Mouse (Mus musculus): Measurements from ENCODE around the gene Mall. TPM values are rescaled to one million over a fixed set of nuclear protein-coding genes. Genes with fewer than 3 reads are reported as not detected.

The Mall gene
- polyA plus RNA-seq (2012; ENCODE audit: low replicate concordance): 0.08 TPM in 1 of 2 replicates, not detected in the other

DNA sequence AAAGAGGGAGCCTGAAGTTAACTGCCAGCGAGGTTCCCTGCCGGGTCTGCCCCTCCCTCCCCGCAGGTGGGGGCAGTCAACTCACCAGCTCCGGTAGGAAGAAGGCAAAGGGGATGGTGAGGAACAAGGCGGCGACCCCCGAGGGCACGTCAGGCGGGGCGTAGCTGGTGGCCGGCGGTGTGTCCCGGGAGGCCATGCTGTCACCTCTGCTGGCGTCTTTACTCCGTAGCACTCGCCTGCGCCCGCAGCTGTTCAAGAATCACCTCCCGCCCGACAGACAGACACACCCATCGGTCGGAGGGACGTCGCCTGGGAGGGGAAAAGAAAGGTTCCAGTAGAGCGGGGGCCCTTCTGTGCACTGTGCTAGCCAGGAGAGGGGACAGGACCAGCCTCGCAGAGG lies at the start of gene Mall:
Gene Mall (minus strand): TSS at position 262 of the 400 bp plus-strand sequence.

GRCm38 (mm10) chr2:127656086-127656720 lies 73.5 kb downstream of the Mall start, which contains the start of gene Mal:
Gene Mal (minus strand): TSS chr2:127656695.

Other genes starting within 250 kb of the Mall start
- gene Kcnip3, start 207.8 kb downstream of the Mall start, polyA plus RNA-seq (2012; ENCODE audit: low replicate concordance): 0.36 and 0.48 TPM in 2 replicates
- gene Prom2, start 188.5 kb downstream of the Mall start, polyA plus RNA-seq (2012; ENCODE audit: low replicate concordance): not detected in 2 replicates
- 0.23 and 0.36 TPM in 2 replicates for gene Zfp661, start 142.8 kb downstream of the Mall start, polyA plus RNA-seq (2012; ENCODE audit: low replicate concordance)
- 94.3 and 104 TPM in 2 replicates for gene Mrps5, start 142.7 kb downstream of the Mall start, polyA plus RNA-seq (2012; ENCODE audit: low replicate concordance)
- 3.0 TPM in 1 of 2 replicates, not detected in the other for gene Mal, start 73.2 kb downstream of the Mall start, polyA plus RNA-seq (2012; ENCODE audit: low replicate concordance)
- gene Nphp1, start 59.0 kb upstream of the Mall start, polyA plus RNA-seq (2012; ENCODE audit: low replicate concordance): 0.37 and 0.83 TPM in 2 replicates
- gene Mtln, start 62.6 kb upstream of the Mall start, polyA plus RNA-seq (2012; ENCODE audit: low replicate concordance): 74.1 and 76.5 TPM in 2 replicates
- gene Bub1, start 101.9 kb upstream of the Mall start, polyA plus RNA-seq (2012; ENCODE audit: low replicate concordance): 0.46 and 8.9 TPM in 2 replicates
- 0.22 and 0.44 TPM in 2 replicates for gene Acoxl, start 108.9 kb upstream of the Mall start, polyA plus RNA-seq (2012; ENCODE audit: low replicate concordance)